Mouse (Mus musculus) ovary, postnatal 10 days (tissue): ENCODE results near the gene 1110008P14Rik.

Source experiments
- DNase-seq: peaks from one replicate; pipeline ENCODE4 v3.0.0; 2022; ENCODE audit warnings: low spot score

The 1110008P14Rik gene

GRCm38 (mm10) chr2:32408429-32409424 is 27.0 kb upstream of the 1110008P14Rik start:
- no peak for DNase-seq

- no peak for DNase-seq
Measured at GRCm38 (mm10) chr2:32407144-32407824, 25.5 kb upstream of the 1110008P14Rik start.

DNA sequence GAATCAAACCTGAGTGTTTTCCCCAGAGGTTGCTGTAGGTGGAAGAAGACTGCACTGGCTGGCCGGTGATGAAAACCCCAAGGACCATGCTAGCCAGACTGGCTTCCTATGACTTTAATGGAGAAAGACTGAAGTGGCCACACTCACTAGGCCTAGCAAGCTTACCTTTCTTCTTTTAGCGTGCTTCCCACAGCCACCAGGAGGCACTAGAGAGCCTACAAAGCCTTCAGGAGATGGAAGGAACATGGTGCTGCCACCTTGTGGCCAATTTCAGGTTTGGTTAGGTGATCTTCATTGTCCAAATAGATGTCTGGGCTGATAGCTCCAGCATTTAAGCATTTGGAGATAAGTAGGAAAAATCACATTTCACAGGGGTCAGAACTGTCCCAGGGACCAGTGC is 22.9 kb upstream of the 1110008P14Rik start:
- peak; percentile 89 for DNase-seq

DNA sequence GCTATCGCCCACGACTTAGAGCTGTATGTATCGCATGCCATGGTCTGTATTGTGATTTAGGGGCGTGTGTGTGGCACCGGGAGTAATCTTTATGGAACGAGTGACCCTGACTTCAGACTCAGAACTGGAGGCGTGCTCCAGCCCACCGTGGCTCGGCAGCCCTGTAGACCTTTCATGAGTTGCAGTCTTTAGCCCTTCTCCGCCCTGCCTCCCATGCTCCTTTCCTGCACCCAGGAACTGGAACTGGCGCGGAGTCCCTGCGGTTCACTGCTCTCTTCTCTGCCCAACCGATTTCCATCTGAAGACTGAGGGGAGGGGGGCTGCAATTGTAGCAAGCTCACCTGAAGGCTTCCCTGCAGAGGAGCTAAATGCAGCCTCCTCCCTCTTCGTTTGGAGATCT is 15.0 kb upstream of the 1110008P14Rik start:
- DNase-seq, result no peak

DNA sequence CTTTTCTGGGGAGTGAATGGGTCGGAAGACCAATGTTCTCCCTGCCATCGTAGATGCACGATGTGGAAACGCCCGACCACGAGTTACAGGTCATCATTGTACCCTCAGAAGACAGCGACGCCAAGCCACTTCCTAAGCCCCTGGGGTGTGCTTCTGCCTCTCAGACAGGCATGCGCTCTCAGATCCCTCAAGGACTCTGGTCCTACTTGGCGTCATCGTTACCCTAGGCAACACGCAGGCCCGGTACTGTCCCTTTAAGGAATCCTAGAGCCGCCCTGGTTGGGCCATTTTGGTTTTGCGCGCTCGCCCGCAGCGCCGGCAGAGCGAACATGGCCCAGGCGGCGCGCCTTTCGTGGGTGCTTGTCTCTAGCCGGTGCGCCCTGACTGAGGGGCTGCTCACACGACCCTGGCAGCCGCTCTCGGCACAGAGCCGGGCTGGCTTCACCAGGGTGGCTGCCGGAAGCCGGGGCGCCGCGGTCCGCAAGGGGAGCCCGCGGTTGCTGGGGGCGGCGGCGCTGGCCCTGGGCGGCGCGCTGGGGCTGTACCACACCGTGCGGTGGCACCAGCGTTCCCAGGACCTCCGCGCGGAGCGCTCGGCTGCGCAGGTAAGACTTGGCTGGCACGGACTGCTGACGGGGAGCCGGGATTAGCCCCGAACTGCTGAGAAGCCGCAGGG is 14.3 kb upstream of the 1110008P14Rik start:
- peak; percentile 80 for DNase-seq

GRCm38 (mm10) chr2:32395484-32395945 is 13.8 kb upstream of the 1110008P14Rik start, which contains the start of gene Ptges2:
TSS of gene Ptges2 (plus strand) at chr2:32395896.
- DNase-seq, result no peak

- no peak for DNase-seq
Measured at GRCm38 (mm10) chr2:32394973-32395372, 13.2 kb upstream of the 1110008P14Rik start.

GRCm38 (mm10) chr2:32392063-32392462 is 10.3 kb upstream of the 1110008P14Rik start:
- no peak for DNase-seq

- no peak for DNase-seq
Measured at GRCm38 (mm10) chr2:32390871-32391270, 9.1 kb upstream of the 1110008P14Rik start.

DNA sequence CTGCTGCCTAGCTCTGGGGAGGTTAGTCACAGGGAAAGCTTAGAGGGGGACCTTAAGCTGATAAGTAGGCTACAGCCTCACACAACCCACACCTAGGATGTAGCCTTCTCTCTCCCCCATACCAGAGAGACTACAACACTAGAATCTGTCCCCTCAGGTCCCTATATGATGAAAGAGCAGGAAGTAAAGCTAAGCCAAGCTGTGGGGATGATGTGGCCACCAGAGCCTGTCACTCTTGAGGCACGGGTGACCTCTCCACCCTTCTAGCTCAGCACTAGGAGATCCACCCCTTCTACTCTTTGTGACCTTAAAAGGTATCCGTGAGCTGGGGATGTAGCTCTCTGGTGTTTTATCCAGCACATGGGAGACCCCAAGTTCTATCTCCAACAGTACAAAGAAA is 7.4 kb upstream of the 1110008P14Rik start:
- no peak for DNase-seq

DNA sequence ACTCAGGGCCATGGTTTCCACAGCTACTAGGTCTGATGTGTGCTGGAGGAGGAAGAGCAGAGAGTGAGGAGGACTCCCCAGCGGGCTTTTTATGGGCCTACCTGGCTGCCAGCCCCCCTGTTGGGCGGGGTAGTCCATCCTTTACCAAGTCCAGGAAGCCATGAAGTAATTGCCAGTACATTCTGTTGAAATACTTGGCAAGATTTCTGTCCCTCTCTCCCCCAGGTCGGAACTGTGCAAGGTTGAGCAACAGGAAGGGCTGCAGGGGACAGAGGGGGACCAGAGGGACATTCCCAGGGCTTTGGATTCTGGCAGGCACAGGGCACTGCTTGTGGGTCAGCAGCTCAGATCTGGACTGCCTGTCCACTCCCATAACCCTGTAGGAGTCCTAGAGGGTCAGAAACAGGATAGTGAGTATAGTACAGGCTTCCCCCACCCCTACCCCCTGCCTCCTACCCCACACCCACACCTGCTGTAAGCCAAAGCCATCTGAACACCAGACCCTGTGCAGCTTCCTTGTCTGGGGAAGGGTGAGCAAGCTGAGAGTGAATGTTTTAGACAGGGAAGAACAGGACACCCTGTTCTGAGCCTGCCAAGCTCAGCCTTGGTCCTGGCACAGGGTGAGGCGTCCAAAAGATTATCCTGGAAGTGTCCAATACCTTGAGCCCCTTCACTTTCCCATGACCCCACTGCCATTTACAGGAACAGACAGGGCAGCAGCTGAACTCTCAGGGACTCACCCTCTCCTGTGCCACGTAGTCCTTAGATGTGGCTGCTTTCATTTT is 6.2 kb upstream of the 1110008P14Rik start, which contains the start of gene Lcn2:
Gene Lcn2, minus strand, starts transcription at position 547 of the 785 bp plus-strand sequence.
- no peak for DNase-seq

DNA sequence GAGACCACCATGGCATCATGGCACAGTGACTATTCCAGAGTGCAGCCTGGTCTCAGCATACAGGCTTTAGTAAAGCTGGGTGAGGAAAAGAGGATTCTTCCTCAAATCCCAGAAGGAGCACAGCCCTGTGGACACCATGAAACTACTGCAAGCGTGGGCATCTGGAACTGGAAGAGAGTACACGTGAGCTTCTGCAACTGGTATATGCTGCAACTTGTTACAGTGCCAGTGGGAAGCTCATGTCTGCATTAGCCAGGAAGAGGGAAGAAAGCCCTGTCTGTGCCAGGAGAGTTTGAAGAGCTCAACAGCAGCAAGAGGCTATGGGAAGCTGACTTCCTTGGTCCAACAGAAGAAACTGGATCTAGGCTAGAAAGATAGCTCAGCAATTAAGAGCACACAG is 951 bp upstream of the 1110008P14Rik start:
- DNase-seq, result no peak

GRCm38 (mm10) chr2:32381141-32381774 is 480 bp downstream of the 1110008P14Rik start:
- peak; percentile 19 for DNase-seq

- no peak for DNase-seq
Measured at GRCm38 (mm10) chr2:32380001-32380500, 1.7 kb downstream of the 1110008P14Rik start.

DNA sequence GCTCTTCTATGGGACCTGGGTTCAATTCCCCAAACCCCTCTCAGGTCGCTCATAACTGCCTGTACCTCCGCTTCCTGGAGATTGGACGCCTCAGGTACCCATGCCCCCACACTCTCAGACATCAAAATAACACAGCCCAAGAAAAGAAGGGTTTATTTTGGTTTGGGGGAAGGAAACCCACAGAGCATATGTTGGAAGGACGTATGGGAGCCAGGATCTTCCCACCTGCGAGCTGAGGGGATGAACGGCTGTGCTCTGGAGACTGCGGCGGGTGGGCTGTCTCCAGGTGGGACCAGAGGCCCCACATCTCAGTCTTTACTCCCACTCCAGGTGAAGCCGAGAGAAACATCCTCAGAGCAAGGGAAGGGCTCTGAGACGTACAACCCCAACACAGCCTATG is 4.8 kb downstream of the 1110008P14Rik start:
- no peak for DNase-seq

GRCm38 (mm10) chr2:32375317-32375940 is 6.3 kb downstream of the 1110008P14Rik start:
- no peak for DNase-seq

DNA sequence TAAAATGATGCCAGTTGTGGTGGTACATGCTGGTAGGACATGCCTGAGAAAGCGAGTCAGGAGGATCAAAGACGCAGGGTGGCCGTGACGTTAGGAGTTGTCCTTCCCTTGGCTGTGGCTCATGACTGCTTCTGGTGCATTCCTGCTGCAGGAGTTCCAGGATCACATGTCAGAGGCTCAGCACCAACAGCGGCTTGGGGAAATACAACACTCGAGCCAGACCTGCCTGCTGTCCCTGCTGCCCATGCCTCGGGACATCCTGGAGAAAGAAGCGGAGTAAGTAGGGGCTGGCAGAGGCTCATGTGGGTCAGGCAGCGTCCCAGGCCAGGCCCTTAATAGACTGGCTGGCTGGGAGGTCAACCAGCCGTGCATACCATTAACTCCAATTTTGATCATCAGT is 7.5 kb downstream of the 1110008P14Rik start:
- no peak for DNase-seq

- no peak for DNase-seq
Measured at GRCm38 (mm10) chr2:32367315-32367714, 14.4 kb downstream of the 1110008P14Rik start.

DNA sequence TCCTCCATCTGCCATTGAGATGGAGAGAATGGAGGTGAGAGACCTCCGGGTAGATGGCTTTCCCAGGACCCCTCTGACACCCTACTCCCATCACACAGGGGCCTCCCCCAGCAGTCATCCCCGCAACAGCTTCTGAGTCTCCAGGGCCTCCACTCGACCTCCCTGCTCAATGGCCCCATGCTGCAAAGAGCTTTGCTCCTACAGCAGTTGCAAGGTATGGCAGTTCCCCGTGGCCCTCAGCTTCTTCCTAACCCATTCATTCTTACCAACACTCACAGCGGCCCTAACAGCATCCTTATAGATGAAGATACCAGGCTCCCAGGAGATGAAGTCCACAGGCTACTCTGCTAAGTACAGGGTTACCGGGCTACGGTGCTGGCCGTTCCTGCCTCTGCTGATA is 17.6 kb downstream of the 1110008P14Rik start:
- DNase-seq, result no peak
